Mouse (Mus musculus): ENCODE measurements around the gene Kcna2. TPM values are rescaled to one million over a fixed set of nuclear protein-coding genes. Genes with fewer than 3 reads are reported as not detected.

Kcna2 gene
- total and polyA plus RNA-seq, 3 experiments, result not detected

GRCm38 (mm10) chr3:107129251-107129650 lies 28.3 kb downstream of the Kcna2 start:
- no peak for DNase-seq (ENCODE audit: extremely low read depth)

GRCm38 (mm10) chr3:107130661-107131326 lies 29.8 kb downstream of the Kcna2 start:
- no peak overlapping the region for H3K4me3 ChIP-seq (replicated peaks in 1 of 3; ENCODE audit: low read depth in 2 of 3, low read length in 2 of 3, poor library complexity in 1 of 3)
- dilution Hi-C loops (cut with MboI; ENCODE audit: extremely low pct_ligation_motif_present, extremely low pct_unique_long_range_greater_than_20kb, low sequenced_read_pairs) (no loop called here), in situ Hi-C loops (cut with MboI; ENCODE audit: low pct_ligation_motif_present, low pct_unique_long_range_greater_than_20kb, low sequenced_read_pairs) (no loop called here)
- H3K27ac ChIP-seq (ENCODE audit: insufficient read depth, low read depth), result no peak overlapping the region
- H3K4me1 ChIP-seq (ENCODE audit: control insufficient read depth in 1 of 2, insufficient read depth in 2 of 2), result peaks cover 3 to 28% of the 10 kb centered on the region in 2 experiments; a peak in 3 of 4 replicates
- H3K27me3 ChIP-seq (replicated peaks), result no peaks in the 10 kb centered on the region
- TF ChIP-seq ELF1 (IDR thresholded peaks at IDR 0.05; ENCODE audit: low read depth, low read length) (no peak), CHD2 (IDR thresholded peaks at IDR 0.05; ENCODE audit: low read length) (no peak), POLR2A (IDR thresholded peaks at IDR 0.05; ENCODE audit: low read depth, low read length) (no peak), ZKSCAN1 (IDR thresholded peaks at IDR 0.05; ENCODE audit: borderline replicate concordance, low read depth, low read length) (no peak), TCF12 (IDR thresholded peaks at IDR 0.05; ENCODE audit: low read depth, low read length) (no peak), JUN (IDR thresholded peaks at IDR 0.05; ENCODE audit: insufficient read depth, low read depth, low read length) (no peak), KAT2A (IDR thresholded peaks at IDR 0.05; ENCODE audit: insufficient replicate concordance, low read length) (no peak), UBTF (IDR thresholded peaks at IDR 0.05; ENCODE audit: low read depth, low read length) (no peak), POLR2AphosphoS2 (IDR thresholded peaks at IDR 0.05; ENCODE audit: low read depth, low read length) (no peak), MXI1 (IDR thresholded peaks at IDR 0.05; ENCODE audit: low read depth, low read length) (no peak), HCFC1 (IDR thresholded peaks at IDR 0.05; ENCODE audit: low read depth, low read length) (no peak), MAFK (IDR thresholded peaks at IDR 0.05; ENCODE audit: insufficient replicate concordance, low read length) (no peak), PAX5 (IDR thresholded peaks at IDR 0.05; ENCODE audit: low read length) (no peak), ETS1 (conservative IDR thresholded peaks at IDR 0.05; ENCODE audit: low read depth, low read length) (no peak), EP300 (IDR thresholded peaks at IDR 0.05; ENCODE audit: low read length) (no peak), RAD21 (IDR thresholded peaks at IDR 0.05; ENCODE audit: low read depth, low read length) (no peak), E2F4 (IDR thresholded peaks at IDR 0.05; ENCODE audit: insufficient replicate concordance, low read depth, low read length) (no peak), TBP (conservative IDR thresholded peaks at IDR 0.05; ENCODE audit: low read depth, low read length) (no peak), BHLHE40 (IDR thresholded peaks at IDR 0.05; ENCODE audit: low read depth, low read length) (no peak), ZMIZ1 (IDR thresholded peaks at IDR 0.05; ENCODE audit: low read depth, low read length) (no peak)
- H3K9me3 ChIP-seq (replicated peaks; ENCODE audit: low read length), result no peaks in the 10 kb centered on the region
- H3K36me3 ChIP-seq (replicated peaks in 1 of 2; ENCODE audit: control insufficient read depth in 1 of 2, insufficient read depth in 1 of 2, low read length in 1 of 2), result no peaks in the 10 kb centered on the region
- no peak for DNase-seq (ENCODE audit: extremely low read depth)
- no peaks in the 10 kb centered on the region for H3K79me2 ChIP-seq (replicated peaks; ENCODE audit: control insufficient read depth, extremely low read depth, insufficient read depth, poor library complexity, severe bottlenecking)
- H3K4me2 ChIP-seq (ENCODE audit: insufficient read depth, low read depth, poor library complexity, severe bottlenecking), result no peak overlapping the region
- no peak overlapping the region for H3K9ac ChIP-seq (ENCODE audit: insufficient read depth, low read depth)

More at GRCm38 (mm10) chr3:107129251-107129650, 28.3 kb downstream of the Kcna2 start:
- Histone ChIP-seq H3K27ac (ENCODE audit: insufficient read depth, low read depth) (no peak overlapping the region), H3K27me3 (replicated peaks) (no peaks in the 10 kb centered on the region), H3K4me3 (replicated peaks in 1 of 3; ENCODE audit: low read depth in 2 of 3, low read length in 2 of 3, poor library complexity in 1 of 3) (no peak overlapping the region), H3K4me2 (ENCODE audit: insufficient read depth, low read depth, poor library complexity, severe bottlenecking) (no peak overlapping the region), H3K9ac (ENCODE audit: insufficient read depth, low read depth) (no peak overlapping the region), H3K36me3 (replicated peaks in 1 of 2; ENCODE audit: control insufficient read depth in 1 of 2, insufficient read depth in 1 of 2, low read length in 1 of 2) (no peaks in the 10 kb centered on the region), H3K9me3 (replicated peaks; ENCODE audit: low read length) (no peaks in the 10 kb centered on the region), H3K79me2 (replicated peaks; ENCODE audit: control insufficient read depth, extremely low read depth, insufficient read depth, poor library complexity, severe bottlenecking) (no peaks in the 10 kb centered on the region), H3K4me1 (ENCODE audit: control insufficient read depth in 1 of 2, insufficient read depth in 2 of 2) (peaks cover 3 to 22% of the 10 kb centered on the region in 2 experiments; a peak in 3 of 4 replicates)
- in situ Hi-C loops (cut with MboI; ENCODE audit: low pct_ligation_motif_present, low pct_unique_long_range_greater_than_20kb, low sequenced_read_pairs) (no loop called here), dilution Hi-C loops (cut with MboI; ENCODE audit: extremely low pct_ligation_motif_present, extremely low pct_unique_long_range_greater_than_20kb, low sequenced_read_pairs) (no loop called here)
- TF ChIP-seq MAX (IDR thresholded peaks at IDR 0.05; ENCODE audit: low read length) (no peak), BHLHE40 (IDR thresholded peaks at IDR 0.05; ENCODE audit: low read depth, low read length) (no peak), NRF1 (IDR thresholded peaks at IDR 0.05; ENCODE audit: low read depth, low read length) (no peak), POLR2A (IDR thresholded peaks at IDR 0.05; ENCODE audit: low read depth, low read length) (no peak), MEF2A (IDR thresholded peaks at IDR 0.05; ENCODE audit: borderline replicate concordance, low read depth, low read length) (no peak), RCOR1 (conservative IDR thresholded peaks at IDR 0.05; ENCODE audit: low read depth, low read length) (no peak), SIN3A (IDR thresholded peaks at IDR 0.05; ENCODE audit: low read length) (no peak), NELFE (IDR thresholded peaks at IDR 0.05; ENCODE audit: low read depth, low read length) (no peak), E2F4 (IDR thresholded peaks at IDR 0.05; ENCODE audit: insufficient replicate concordance, low read depth, low read length) (no peak), ETS1 (conservative IDR thresholded peaks at IDR 0.05; ENCODE audit: low read depth, low read length) (no peak), EP300 (IDR thresholded peaks at IDR 0.05; ENCODE audit: low read length) (no peak), KAT2A (IDR thresholded peaks at IDR 0.05; ENCODE audit: insufficient replicate concordance, low read length) (no peak), CHD1 (IDR thresholded peaks at IDR 0.05; ENCODE audit: low read depth, low read length) (no peak), JUN (IDR thresholded peaks at IDR 0.05; ENCODE audit: insufficient read depth, low read depth, low read length) (no peak), ZMIZ1 (IDR thresholded peaks at IDR 0.05; ENCODE audit: low read depth, low read length) (no peak), USF1 (IDR thresholded peaks at IDR 0.05; ENCODE audit: low read depth, low read length) (no peak), UBTF (IDR thresholded peaks at IDR 0.05; ENCODE audit: low read depth, low read length) (no peak), ZKSCAN1 (IDR thresholded peaks at IDR 0.05; ENCODE audit: borderline replicate concordance, low read depth, low read length) (no peak)

All from CH12.LX (cell line).